Mouse (Mus musculus) kidney, postnatal 0 days (tissue): ENCODE results near the gene Spon1. TPM values are rescaled to one million over a fixed set of nuclear protein-coding genes. Genes with fewer than 3 reads are reported as not detected.

Experiments
- ATAC-seq: fragments of 200-750 bp; cut with Nextera tagmentation; replicated peaks from 2 replicates; pipeline ENCODE4 v1.8.0; 2017; ENCODE audit warnings: low read depth, moderate number of reproducible peaks, moderate TSS enrichment, moderate library complexity; ENCODE audit not compliant: low FRiP score
- DNase-seq: peaks from one replicate; pipeline ENCODE4 v3.0.0-alpha.2; 2016; ENCODE audit warnings: low spot score
- H3K27ac ChIP-seq: fragments of 300-500 bp; sonication (generic); 2 replicates; pipeline ENCODE4 v1.5.1; 2014; ENCODE audit warnings: mild to moderate bottlenecking
- H3K27me3 ChIP-seq: fragments of 300-500 bp; sonication (generic); 2 replicates; pipeline ENCODE4 v1.6.1; 2014; ENCODE audit warnings: low read length, mixed read lengths; ENCODE audit not compliant: insufficient read depth
- H3K36me3 ChIP-seq: fragments of 300-500 bp; sonication (generic); 2 replicates; pipeline ENCODE4 v1.6.1; 2014; ENCODE audit warnings: low read length, mixed read lengths; ENCODE audit not compliant: insufficient read depth
- H3K4me1 ChIP-seq: fragments of 300-500 bp; sonication (generic); replicated peaks from 2 replicates; pipeline ENCODE4 v1.6.1; 2014; ENCODE audit warnings: antibody characterized with exemption, low read length, mixed read lengths; ENCODE audit not compliant: insufficient read depth
- H3K4me2 ChIP-seq: fragments of 300-500 bp; sonication (generic); 2 replicates; pipeline ENCODE4 v1.6.1; 2014; ENCODE audit warnings: mild to moderate bottlenecking, low read length, moderate library complexity, mixed read lengths
- H3K4me3 ChIP-seq: fragments of 300-500 bp; sonication (generic); replicated peaks from 2 replicates; pipeline ENCODE4 v1.5.1; 2014; ENCODE audit warnings: low read depth, low read length
- H3K9ac ChIP-seq: fragments of 300-500 bp; sonication (generic); 2 replicates; pipeline ENCODE4 v1.6.1; 2014; ENCODE audit warnings: low read depth, low read length
- H3K9me3 ChIP-seq: fragments of 300-500 bp; sonication (generic); replicated peaks from 2 replicates; pipeline ENCODE4 v1.6.1; 2016; ENCODE audit warnings: low read length, inconsistent platforms, mixed read lengths
- CTCF ChIP-seq: IDR thresholded peaks from 2 replicates; pipeline ENCODE4 v1.5.1; 2016; ENCODE audit warnings: antibody characterized with exemption, low read depth, mild to moderate bottlenecking, moderate library complexity
- WGBS: fragments of 180-500 bp; shearing (Covaris S2); extraction: QIAGEN DNeasy Blood & Tissue Kit; methylation state at CpG from one replicate; pipeline ENCODE4 v1.1.7; 2014; 5-methylcytosine and 5-hydroxymethylcytosine counted together
- polyA plus RNA-seq: library from polyadenylated mRNA; unstranded; fragments of >200 nt; fragmentation: Nextera tagmentation; extraction: Ambion mirVana; gene quantifications from 2 replicates; pipeline ENCODE4 v1.2.1, GENCODE M21; 2015

Gene Spon1
- polyA plus RNA-seq, 1 experiment from 2014 or later = 12.1 TPM

DNA sequence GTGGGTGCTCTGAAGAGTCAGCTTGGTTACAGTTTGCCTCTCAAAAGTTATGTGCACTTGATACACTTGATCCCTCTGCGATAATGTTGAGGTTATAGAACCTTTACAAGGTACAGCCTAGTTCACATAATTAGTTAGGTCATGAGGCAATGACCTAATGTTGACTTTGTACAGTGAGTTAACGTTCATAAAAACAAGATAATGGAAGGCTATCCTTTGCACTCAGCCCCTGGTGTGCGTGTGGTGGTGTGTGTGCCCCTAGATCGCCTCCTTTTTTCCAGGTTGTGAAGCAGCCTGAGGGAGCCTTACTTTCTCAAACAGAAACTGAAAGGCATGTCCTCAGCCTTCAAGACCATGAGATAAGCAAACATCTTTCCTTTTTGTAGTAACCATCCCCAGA lies 31.3 kb downstream of the Spon1 start:
- H3K4me3 ChIP-seq = no peak overlapping the region
- no peak for TF ChIP-seq CTCF
- DNase-seq (no peak), ATAC-seq (no peak)
- H3K9me3 ChIP-seq = no peaks in the 10 kb centered on the region
- no peak overlapping the region for H3K4me2 ChIP-seq
- no peaks in the 10 kb centered on the region for H3K36me3 ChIP-seq
- WGBS = 71% methylated on average over 4 of the region's 4 CpGs
- H3K27me3 ChIP-seq = no peaks in the 10 kb centered on the region
- no peak overlapping the region for H3K27ac ChIP-seq
- H3K4me1 ChIP-seq = no peaks in the 10 kb centered on the region
- no peak overlapping the region for H3K9ac ChIP-seq

DNA sequence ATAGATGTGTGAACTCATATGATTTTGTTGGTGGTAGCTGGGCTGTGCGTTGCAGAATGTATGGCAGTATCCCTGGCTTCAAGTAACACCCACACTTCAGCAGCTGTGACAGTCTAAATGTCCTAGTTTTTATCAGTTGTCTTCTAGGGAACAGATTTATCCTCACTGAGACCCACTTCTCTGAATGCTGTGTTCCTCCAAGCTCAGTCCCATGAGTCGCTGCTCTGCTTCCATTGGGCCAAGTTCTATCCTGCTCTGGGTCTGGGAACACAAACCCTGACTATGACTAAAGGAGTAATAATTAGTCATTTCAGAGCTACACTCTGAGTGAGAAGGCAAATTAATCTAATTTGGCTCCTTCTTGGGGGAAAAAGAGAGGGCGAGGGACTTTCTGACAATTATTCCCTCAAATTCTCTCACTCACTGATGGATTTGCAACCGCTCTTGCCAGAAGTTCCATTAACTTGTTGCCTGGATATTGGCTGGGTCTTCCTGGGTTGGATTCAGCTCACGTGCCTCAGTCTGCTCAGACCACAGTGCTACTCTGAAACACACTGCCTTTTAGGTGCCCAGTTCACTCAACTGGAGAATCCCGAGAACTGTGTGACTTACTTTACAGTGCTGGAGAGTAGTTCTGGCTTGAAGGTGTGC lies 32.9 kb downstream of the Spon1 start:
- H3K9me3 ChIP-seq = no peaks in the 10 kb centered on the region
- no peak overlapping the region for H3K27ac ChIP-seq
- no peak for TF ChIP-seq CTCF
- DNase-seq (no peak), ATAC-seq (no peak)
- H3K4me1 ChIP-seq = no peaks in the 10 kb centered on the region
- no peaks in the 10 kb centered on the region for H3K36me3 ChIP-seq
- H3K4me3 ChIP-seq = no peak overlapping the region
- WGBS = 86% methylated on average over 6 of the region's 6 CpGs
- H3K27me3 ChIP-seq = no peaks in the 10 kb centered on the region
- no peak overlapping the region for H3K4me2 ChIP-seq
- H3K9ac ChIP-seq = no peak overlapping the region

GRCm38 (mm10) chr7:113809781-113810180 lies 44.0 kb downstream of the Spon1 start:
- H3K27me3 ChIP-seq = no peaks in the 10 kb centered on the region
- TF ChIP-seq CTCF = no peak
- no peak overlapping the region for H3K9ac ChIP-seq
- no peak overlapping the region for H3K27ac ChIP-seq
- DNase-seq = no peak
- no peak for ATAC-seq
- H3K36me3 ChIP-seq = no peaks in the 10 kb centered on the region
- H3K4me3 ChIP-seq = no peak overlapping the region
- no peaks in the 10 kb centered on the region for H3K4me1 ChIP-seq
- 87% methylated on average over 1 of the region's 1 CpGs for WGBS
- no peaks in the 10 kb centered on the region for H3K9me3 ChIP-seq
- no peak overlapping the region for H3K4me2 ChIP-seq

- 81% methylated on average over 10 of the region's 10 CpGs for WGBS
- Histone ChIP-seq H3K9me3 (no peaks in the 10 kb centered on the region), H3K4me2 (no peak overlapping the region), H3K4me3 (no peak overlapping the region), H3K4me1 (no peaks in the 10 kb centered on the region), H3K36me3 (no peaks in the 10 kb centered on the region), H3K9ac (no peak overlapping the region), H3K27me3 (no peaks in the 10 kb centered on the region), H3K27ac (no peak overlapping the region)
- DNase-seq (no peak), ATAC-seq (no peak)
- TF ChIP-seq CTCF = no peak
Observed at GRCm38 (mm10) chr7:113811376-113812158, 45.8 kb downstream of the Spon1 start.

DNA sequence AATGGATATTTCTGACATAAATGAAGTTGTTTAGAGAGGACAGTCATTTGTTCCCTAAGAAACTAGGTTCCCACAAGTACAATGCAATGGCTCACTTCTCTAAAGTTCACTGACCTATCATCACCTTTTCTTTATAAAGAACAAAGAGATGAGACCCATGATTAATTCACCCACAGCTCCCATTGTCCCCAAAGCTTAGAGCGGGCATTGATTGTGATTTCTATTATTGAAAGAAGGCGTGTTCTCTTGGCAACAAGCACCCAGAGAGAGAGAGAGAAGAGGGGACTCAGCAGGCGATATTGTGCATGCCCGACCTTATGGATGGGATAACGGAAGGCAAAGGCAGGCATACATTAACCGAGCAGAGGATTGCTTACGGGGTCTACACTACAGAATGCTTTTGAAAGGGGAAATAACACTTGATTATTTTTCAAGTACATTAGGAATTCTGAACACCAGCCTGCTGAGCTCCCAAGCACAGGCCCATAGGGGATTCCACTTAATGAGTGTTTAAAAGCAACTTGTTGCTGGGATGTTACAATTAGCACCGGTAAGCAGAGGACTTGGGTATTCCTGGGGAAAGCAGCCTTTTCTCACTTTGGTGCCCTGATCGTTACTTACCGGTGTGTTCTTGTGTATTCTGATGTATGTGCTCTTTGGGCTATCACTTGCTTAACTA lies 48.4 kb downstream of the Spon1 start:
- Histone ChIP-seq H3K4me2 (no peak overlapping the region), H3K27me3 (no peaks in the 10 kb centered on the region), H3K9me3 (no peaks in the 10 kb centered on the region), H3K4me3 (no peak overlapping the region), H3K4me1 (no peaks in the 10 kb centered on the region), H3K36me3 (no peaks in the 10 kb centered on the region), H3K9ac (no peak overlapping the region), H3K27ac (no peak overlapping the region)
- no peak for TF ChIP-seq CTCF
- WGBS = 91% methylated on average over 10 of the region's 10 CpGs
- ATAC-seq = no peak
- no peak for DNase-seq

DNA sequence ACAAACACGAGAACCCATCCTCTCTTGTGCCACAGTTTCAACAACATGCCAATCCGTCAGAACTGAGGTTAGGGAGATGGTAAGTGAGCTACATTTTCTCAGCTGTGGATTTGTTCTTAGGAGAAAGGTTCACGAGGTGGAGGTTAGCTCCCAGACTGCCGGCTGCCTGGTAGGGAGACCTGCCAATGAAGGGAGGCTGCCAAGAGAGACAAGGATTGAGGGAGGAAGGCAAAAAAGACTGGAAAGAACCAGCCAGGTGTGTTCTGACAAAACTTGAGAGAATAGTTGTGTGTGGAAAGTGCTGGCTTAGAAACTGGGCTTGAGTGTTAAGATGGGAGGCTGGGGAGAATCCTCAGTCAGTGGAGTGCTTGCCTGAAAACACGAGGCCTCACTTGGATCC lies 49.9 kb downstream of the Spon1 start:
- TF ChIP-seq CTCF = no peak
- no peak overlapping the region for H3K9ac ChIP-seq
- no peaks in the 10 kb centered on the region for H3K36me3 ChIP-seq
- no peaks in the 10 kb centered on the region for H3K9me3 ChIP-seq
- DNase-seq (no peak), ATAC-seq (no peak)
- 69% methylated on average over 5 of the region's 5 CpGs for WGBS
- H3K4me3 ChIP-seq = no peak overlapping the region
- H3K4me2 ChIP-seq = no peak overlapping the region
- H3K4me1 ChIP-seq = no peaks in the 10 kb centered on the region
- H3K27me3 ChIP-seq = no peaks in the 10 kb centered on the region
- H3K27ac ChIP-seq = no peak overlapping the region
